ENCODE assay signal across 8 mouse cellular contexts in the genomic region with DNA sequence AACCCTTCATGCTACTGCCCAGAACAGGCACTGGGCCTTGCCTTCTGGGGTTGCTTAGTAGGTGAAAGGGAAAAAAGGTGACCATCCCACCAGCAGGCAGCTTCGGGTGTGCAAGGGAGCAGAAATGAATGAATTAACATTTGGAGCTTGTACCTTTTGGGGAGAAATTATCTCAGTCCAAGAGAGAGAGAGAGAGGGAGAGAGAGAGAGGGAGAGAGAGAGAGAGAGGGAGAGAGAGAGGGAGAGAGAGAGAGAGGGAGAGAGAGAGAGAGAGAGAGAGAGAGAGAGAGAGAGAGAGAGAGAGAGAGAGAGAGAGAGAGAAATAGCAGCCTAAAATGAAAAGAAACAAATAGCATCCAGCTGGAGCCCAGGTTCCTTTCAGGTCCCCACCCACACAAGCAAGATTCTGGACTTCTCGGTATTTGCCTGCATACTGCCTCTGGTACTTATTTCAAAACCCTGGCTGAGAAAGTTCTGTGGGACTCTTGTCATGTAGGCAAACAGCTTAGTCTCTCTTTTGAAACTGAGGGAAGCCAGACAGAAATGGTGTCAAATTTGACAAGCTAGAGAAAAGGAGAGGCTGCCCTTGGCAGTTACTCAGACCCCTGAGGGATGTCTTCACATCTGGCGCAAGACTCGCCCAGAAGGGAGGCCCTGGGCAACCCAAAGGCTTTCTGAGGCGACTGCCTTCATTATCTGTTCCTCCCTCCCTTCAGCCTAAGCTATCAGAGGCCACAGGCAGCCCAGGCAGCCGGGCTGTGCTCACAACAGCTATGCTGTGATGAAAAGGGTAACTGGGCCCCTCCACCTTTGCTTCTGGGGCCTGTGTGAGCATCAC.
DNase-seq lines count a peak whose midpoint lies in the region; ATAC-seq and TF ChIP-seq lines count a peak whose summit lies in the region.

No protein-coding gene starts in this region.

- no peak overlapping the region for H3K4me2 ChIP-seq in forebrain, postnatal 0 days (ENCODE audit: low read depth)

- peak overlapping the region; percentile 40 for H3K27ac ChIP-seq in left cerebral cortex, adult 2 months
- no peak overlapping the region for H3K27ac ChIP-seq in forebrain, postnatal 0 days (ENCODE audit: low read depth, low read length)

- H3K9me3 ChIP-seq in forebrain, postnatal 0 days (ENCODE audit: low read length): no peaks in the 10 kb centered on the region

- H3K36me3 ChIP-seq in forebrain, postnatal 0 days (ENCODE audit: insufficient read depth): no peaks in the 10 kb centered on the region

- no peak overlapping the region for H3K9ac ChIP-seq in forebrain, postnatal 0 days

- peak; percentile 75 for ATAC-seq in common myeloid progenitor, adult 5-6 weeks (replicated peaks; ENCODE audit: low read depth, poor library complexity, severe bottlenecking)
- ATAC-seq in forebrain, postnatal 0 days: no peak

- no peak for DNase-seq in left cerebral cortex, adult 2 months (ENCODE audit: extremely low spot score in 1 of 2, low spot score in 2 of 2)
- DNase-seq in left cerebral cortex, postnatal 36 days (ENCODE audit: low spot score in 2 of 2): no peak
- peak; percentile 95 for DNase-seq in liver
- peak; percentile 51 for DNase-seq in thymus, postnatal 0 days (ENCODE audit: low spot score)
- no peak for DNase-seq in urinary bladder, postnatal 4 days (ENCODE audit: low spot score in 2 of 2)
- no peak for DNase-seq in forebrain, postnatal 0 days
- DNase-seq in natural killer cell, adult 2 months (ENCODE audit: low spot score in 2 of 2): no peak

- no peak overlapping the region for H3K4me3 ChIP-seq in left cerebral cortex, adult 2 months
- H3K4me3 ChIP-seq in forebrain, postnatal 0 days (ENCODE audit: low read depth, low read length): no peak overlapping the region

- WGBS in forebrain, postnatal 0 days: 28% methylated on average over 6 of the region's 6 CpGs

- TF ChIP-seq CTCF in left cerebral cortex, adult 2 months (IDR thresholded peaks at IDR 0.05): no peak
- no peak for TF ChIP-seq CTCF in forebrain, postnatal 0 days (IDR thresholded peaks at IDR 0.05; ENCODE audit: low read depth)

- no peaks in the 10 kb centered on the region for H3K4me1 ChIP-seq in forebrain, postnatal 0 days (ENCODE audit: insufficient read depth)

- H3K27me3 ChIP-seq in forebrain, postnatal 0 days (ENCODE audit: insufficient read depth, low read length): no peaks in the 10 kb centered on the region

- intact Hi-C loops in left cerebral cortex, adult 2 months (cut with DNase I): no loop called here
- intact Hi-C loops in left cerebral cortex, postnatal 36 days (cut with DNase I): no loop called here

Comparison
In these comparisons a context has a peak if more than half of its experiments do, and no peak if none do; other contexts are left out.
1. DNase-seq: peak in liver (single experiment) and thymus, postnatal 0 days (single experiment); none in left cerebral cortex, adult 2 months (0 of 2), left cerebral cortex, postnatal 36 days (0 of 2), urinary bladder, postnatal 4 days (0 of 2), forebrain, postnatal 0 days (single experiment) and natural killer cell, adult 2 months (0 of 2).